Mouse (Mus musculus): ENCODE data around the gene Gng12.

Gene Gng12

DNA sequence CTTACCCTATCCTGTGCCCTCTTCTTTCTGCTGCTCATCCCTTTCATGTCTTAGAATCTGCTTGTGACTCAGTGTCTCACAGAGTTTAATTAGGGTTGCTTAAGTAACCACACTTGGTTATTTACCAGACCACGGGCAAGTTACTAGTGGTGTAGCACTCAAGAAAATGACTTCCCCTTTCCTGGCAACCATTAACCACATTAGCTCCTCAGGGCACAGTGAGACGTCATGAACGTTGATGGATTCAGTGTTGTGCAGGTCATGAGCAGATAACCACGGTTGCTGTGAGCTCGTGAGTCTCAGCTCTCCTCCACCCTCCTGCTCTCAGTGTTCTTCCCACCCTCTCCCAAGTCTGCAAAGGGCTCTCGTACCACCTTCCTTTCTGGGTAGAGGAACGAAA, 33.5 kb downstream of the Gng12 start:
- H3K27me3 ChIP-seq (ENCODE audit: control insufficient read depth, insufficient read depth, low read length, poor library complexity, severe bottlenecking), result no peaks in the 10 kb centered on the region
- H3K36me3 ChIP-seq (ENCODE audit: control insufficient read depth, insufficient read depth, low read length, poor library complexity, severe bottlenecking), result no peaks in the 10 kb centered on the region
- DNase-seq (ENCODE audit: low read depth, low spot score), result peak; percentile 82

GRCm38 (mm10) chr6:66932206-66932819, 36.1 kb downstream of the Gng12 start:
- DNase-seq (ENCODE audit: low read depth, low spot score), result no peak
- Histone ChIP-seq H3K27me3 (ENCODE audit: control insufficient read depth, insufficient read depth, low read length, poor library complexity, severe bottlenecking) (no peaks in the 10 kb centered on the region), H3K36me3 (ENCODE audit: control insufficient read depth, insufficient read depth, low read length, poor library complexity, severe bottlenecking) (no peaks in the 10 kb centered on the region)

- DNase-seq (ENCODE audit: low read depth, low spot score), result no peak
- no peaks in the 10 kb centered on the region for H3K36me3 ChIP-seq (ENCODE audit: control insufficient read depth, insufficient read depth, low read length, poor library complexity, severe bottlenecking)
- H3K27me3 ChIP-seq (ENCODE audit: control insufficient read depth, insufficient read depth, low read length, poor library complexity, severe bottlenecking), result no peaks in the 10 kb centered on the region
Observed at GRCm38 (mm10) chr6:66940656-66941235, 44.5 kb downstream of the Gng12 start.

- no peaks in the 10 kb centered on the region for H3K36me3 ChIP-seq (ENCODE audit: control insufficient read depth, insufficient read depth, low read length, poor library complexity, severe bottlenecking)
- peak; percentile 28 for DNase-seq (ENCODE audit: low read depth, low spot score)
Observed at GRCm38 (mm10) chr6:66941792-66942191, 45.6 kb downstream of the Gng12 start.

GRCm38 (mm10) chr6:66942826-66943225, 46.6 kb downstream of the Gng12 start:
- Histone ChIP-seq H3K36me3 (ENCODE audit: control insufficient read depth, insufficient read depth, low read length, poor library complexity, severe bottlenecking) (no peaks in the 10 kb centered on the region), H3K27me3 (ENCODE audit: control insufficient read depth, insufficient read depth, low read length, poor library complexity, severe bottlenecking) (no peaks in the 10 kb centered on the region)
- DNase-seq (ENCODE audit: low read depth, low spot score), result no peak

More at GRCm38 (mm10) chr6:66941792-66942191, 45.6 kb downstream of the Gng12 start:
- H3K27me3 ChIP-seq (ENCODE audit: control insufficient read depth, insufficient read depth, low read length, poor library complexity, severe bottlenecking), result no peaks in the 10 kb centered on the region

DNA sequence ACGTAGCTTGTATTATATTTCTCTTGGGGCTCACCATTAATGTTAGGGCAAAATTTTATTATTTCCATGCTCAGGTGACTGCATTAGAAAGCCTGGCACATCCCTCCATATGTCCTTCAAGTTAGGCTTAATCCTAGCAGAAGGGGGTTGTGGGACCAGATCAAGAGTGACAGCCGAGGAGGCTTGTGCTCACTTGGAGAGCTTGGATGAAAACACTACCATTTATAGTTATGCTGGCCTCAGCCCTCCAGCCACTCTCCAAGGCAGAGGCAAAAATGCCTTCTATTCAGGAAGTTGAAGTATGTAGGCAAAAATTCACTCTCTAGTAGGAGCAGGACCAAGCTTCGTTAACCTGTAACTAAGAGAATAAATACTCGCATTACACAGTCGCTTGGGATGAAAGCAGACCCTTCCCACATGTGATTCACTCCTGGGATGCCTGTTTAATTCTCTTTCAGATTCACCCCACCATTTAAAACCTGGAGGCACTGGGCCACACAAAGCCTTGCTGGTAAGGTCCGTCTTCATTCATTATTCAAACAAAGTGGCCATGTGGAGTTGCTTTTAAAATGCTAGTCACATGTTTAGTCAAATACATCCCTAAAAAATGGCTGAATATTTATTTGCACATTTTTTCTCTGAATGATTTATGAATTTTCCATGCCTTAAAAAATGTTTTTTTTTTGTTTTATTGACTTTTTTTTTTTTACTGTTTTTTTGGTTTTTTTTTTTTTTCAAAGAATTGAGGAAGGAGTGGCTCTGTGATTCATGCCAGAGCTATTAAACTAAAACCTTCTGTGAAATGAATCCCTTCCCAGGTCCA, 47.4 kb downstream of the Gng12 start:
- Histone ChIP-seq H3K27me3 (ENCODE audit: control insufficient read depth, insufficient read depth, low read length, poor library complexity, severe bottlenecking) (no peaks in the 10 kb centered on the region), H3K36me3 (ENCODE audit: control insufficient read depth, insufficient read depth, low read length, poor library complexity, severe bottlenecking) (no peaks in the 10 kb centered on the region)
- DNase-seq (ENCODE audit: low read depth, low spot score), result no peak

- Histone ChIP-seq H3K27me3 (ENCODE audit: control insufficient read depth, insufficient read depth, low read length, poor library complexity, severe bottlenecking) (no peaks in the 10 kb centered on the region), H3K36me3 (ENCODE audit: control insufficient read depth, insufficient read depth, low read length, poor library complexity, severe bottlenecking) (no peaks in the 10 kb centered on the region)
- peak; percentile 66 for DNase-seq (ENCODE audit: low read depth, low spot score)
Observed at GRCm38 (mm10) chr6:66944190-66945003, 48.2 kb downstream of the Gng12 start.

DNA sequence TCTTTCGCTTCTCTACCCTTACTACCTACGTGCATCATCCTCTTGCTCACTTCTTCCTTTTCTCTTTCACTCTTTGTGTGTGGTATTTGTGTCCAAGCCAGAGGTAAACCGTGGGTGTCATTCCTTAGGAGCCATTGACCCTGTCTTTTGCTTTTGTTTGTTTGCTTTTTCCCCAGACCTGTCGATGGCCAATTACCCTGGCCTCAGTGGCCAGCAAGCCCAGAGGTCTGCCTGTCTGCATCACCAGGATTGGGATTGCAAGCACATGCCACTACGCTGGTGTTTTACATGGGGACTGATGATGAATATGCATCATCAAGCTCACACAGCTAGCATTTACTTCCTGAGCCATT, 48.8 kb downstream of the Gng12 start:
- no peak for DNase-seq (ENCODE audit: low read depth, low spot score)
- no peaks in the 10 kb centered on the region for H3K36me3 ChIP-seq (ENCODE audit: control insufficient read depth, insufficient read depth, low read length, poor library complexity, severe bottlenecking)
- no peaks in the 10 kb centered on the region for H3K27me3 ChIP-seq (ENCODE audit: control insufficient read depth, insufficient read depth, low read length, poor library complexity, severe bottlenecking)

DNA sequence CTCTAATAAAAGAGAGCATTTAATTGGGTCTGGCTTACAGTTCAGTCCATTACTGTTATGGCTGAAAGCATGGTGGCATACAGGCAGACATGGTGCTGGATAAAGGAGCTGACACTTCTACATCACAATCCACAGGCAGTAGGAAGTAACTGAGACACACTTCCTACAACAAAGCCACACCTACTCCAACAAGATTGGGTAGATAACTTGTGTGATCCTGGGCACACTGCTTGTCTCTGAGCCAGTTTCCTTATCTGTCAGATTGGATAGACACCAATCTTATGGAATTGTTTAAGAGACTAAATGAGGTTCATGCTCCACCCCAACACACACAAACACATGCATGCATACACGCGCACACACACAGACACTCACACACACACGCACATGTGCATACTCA, 51.9 kb downstream of the Gng12 start:
- H3K27me3 ChIP-seq (ENCODE audit: control insufficient read depth, insufficient read depth, low read length, poor library complexity, severe bottlenecking), result no peaks in the 10 kb centered on the region
- no peaks in the 10 kb centered on the region; the same call in 1 of the 2 replicates for H3K36me3 ChIP-seq (ENCODE audit: control insufficient read depth, insufficient read depth, low read length, poor library complexity, severe bottlenecking)
- DNase-seq (ENCODE audit: low read depth, low spot score), result no peak

DNA sequence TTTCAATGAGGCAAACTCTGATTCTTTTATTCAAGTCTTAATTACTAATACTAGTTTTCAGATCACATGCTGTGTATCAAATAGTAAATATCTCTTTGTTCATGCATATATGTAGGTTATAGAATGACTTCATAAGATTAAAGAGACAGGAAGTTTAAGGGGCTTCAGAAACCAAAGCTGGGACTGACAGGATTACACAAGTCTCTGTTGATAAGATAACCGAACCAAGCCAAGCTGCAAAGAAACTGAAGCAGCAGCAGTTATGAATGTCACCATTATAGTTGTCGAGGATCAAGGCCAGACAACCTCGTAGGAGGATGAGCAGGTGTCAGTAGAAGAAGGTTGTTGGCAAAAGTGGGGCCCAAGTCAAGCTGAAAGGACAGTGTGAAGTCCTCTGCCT, 52.7 kb downstream of the Gng12 start:
- DNase-seq (ENCODE audit: low read depth, low spot score), result no peak
- Histone ChIP-seq H3K27me3 (ENCODE audit: control insufficient read depth, insufficient read depth, low read length, poor library complexity, severe bottlenecking) (no peaks in the 10 kb centered on the region), H3K36me3 (ENCODE audit: control insufficient read depth, insufficient read depth, low read length, poor library complexity, severe bottlenecking) (no peaks in the 10 kb centered on the region; the same call in 1 of the 2 replicates)

GRCm38 (mm10) chr6:66951726-66952418, 55.7 kb downstream of the Gng12 start:
- Histone ChIP-seq H3K36me3 (ENCODE audit: control insufficient read depth, insufficient read depth, low read length, poor library complexity, severe bottlenecking) (no peaks in the 10 kb centered on the region; the same call in 1 of the 2 replicates), H3K27me3 (ENCODE audit: control insufficient read depth, insufficient read depth, low read length, poor library complexity, severe bottlenecking) (no peaks in the 10 kb centered on the region)
- no peak for DNase-seq (ENCODE audit: low read depth, low spot score)

GRCm38 (mm10) chr6:66953951-66954519, 57.8 kb downstream of the Gng12 start:
- no peaks in the 10 kb centered on the region; the same call in 1 of the 2 replicates for H3K36me3 ChIP-seq (ENCODE audit: control insufficient read depth, insufficient read depth, low read length, poor library complexity, severe bottlenecking)
- peak; percentile 60 for DNase-seq (ENCODE audit: low read depth, low spot score)
- no peaks in the 10 kb centered on the region for H3K27me3 ChIP-seq (ENCODE audit: control insufficient read depth, insufficient read depth, low read length, poor library complexity, severe bottlenecking)

DNA sequence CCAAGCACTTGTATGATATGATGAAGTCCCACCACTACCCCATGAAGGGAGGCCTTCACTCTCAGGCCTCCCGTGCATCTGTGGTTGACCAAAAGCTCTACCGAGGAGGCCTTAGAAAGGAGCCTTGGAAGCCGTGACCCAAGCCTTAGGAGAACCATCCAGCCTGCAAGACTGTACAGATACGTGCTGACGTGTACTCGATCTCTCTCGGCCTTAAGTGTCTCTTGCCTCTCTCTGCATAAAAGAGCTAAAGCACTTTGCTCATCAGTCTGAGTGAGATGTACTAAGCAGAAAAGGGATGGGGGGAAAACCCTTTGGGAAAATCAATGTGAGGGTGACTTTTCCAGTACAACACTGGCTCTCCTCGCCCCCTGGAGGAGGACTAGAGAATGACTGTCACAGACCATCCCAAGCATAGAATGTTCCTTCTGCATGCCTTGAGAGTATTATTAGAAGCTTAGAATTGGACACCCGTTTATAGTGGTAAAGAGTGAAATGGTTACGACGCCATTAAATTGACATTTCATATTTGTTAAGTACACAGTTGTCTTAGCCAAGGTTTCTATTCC, 59.0 kb downstream of the Gng12 start:
- no peaks in the 10 kb centered on the region for H3K27me3 ChIP-seq (ENCODE audit: control insufficient read depth, insufficient read depth, low read length, poor library complexity, severe bottlenecking)
- H3K36me3 ChIP-seq (ENCODE audit: control insufficient read depth, insufficient read depth, low read length, poor library complexity, severe bottlenecking), result no peaks in the 10 kb centered on the region; the same call in 1 of the 2 replicates
- peak; percentile 52 for DNase-seq (ENCODE audit: low read depth, low spot score)
